Mouse (Mus musculus) WW6 (cell line): ENCODE measurements at regions not wholly inside any gene's neighbourhood (a gene's known extent, or its start where the extent isn't known, plus 50 kb on each side); places are given as distances from the start of the nearest gene placed in this dataset.

Experiments used
- DNase-seq: peaks from one replicate; pipeline ENCODE4 v3.0.0-alpha.2; 2013; ENCODE audit warnings: low read depth, low spot score

GRCm38 (mm10) chr10:12207301-12207700, 661.9 kb downstream of the Utrn start:
- no peak for DNase-seq

- DNase-seq = no peak
Observed at GRCm38 (mm10) chr10:12210181-12210580, 659.0 kb downstream of the Utrn start.

DNA sequence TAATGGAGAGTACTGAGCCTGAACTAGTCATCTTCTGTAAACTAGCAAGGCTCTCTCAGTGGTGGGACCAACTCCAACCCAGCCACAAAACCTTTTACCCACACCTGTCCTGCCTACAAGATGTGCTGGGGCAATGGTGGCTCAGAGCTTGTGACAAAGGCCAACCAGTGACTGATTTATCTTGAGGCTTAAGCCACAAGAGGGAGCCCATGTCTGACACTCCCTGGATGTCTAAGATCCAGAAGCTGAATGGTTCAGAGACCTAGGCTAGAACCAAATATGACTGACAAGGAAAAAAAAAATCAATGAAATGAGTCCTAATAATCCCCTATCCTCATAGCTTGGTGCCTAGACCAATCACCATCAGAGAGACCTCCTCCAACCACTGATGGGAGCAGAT, 650.3 kb downstream of the Utrn start:
- DNase-seq = no peak

- DNase-seq = no peak
Observed at GRCm38 (mm10) chr10:12234141-12234540, 635.0 kb downstream of the Utrn start.

- no peak for DNase-seq
Observed at GRCm38 (mm10) chr10:12248853-12249252, 620.3 kb downstream of the Utrn start.

DNA sequence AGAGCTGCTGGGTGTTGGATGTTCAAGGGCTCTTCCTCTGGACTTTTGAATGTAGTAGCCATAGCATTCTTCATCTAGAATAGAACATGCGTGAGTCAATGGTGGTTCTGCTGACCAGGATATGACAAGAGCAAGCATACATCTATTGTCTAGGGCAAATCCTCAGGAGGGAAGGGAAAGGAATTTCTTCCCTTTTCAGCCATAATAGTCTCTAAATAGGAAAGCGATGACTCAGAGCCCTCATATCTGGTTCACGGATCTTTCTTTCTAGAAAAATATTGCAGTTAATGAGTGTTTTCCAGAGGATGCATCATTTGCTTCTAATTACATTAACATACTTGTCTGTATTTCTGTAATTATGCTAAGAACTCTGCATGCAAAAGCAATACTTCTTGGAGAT, 615.9 kb downstream of the Utrn start:
- DNase-seq = no peak

DNA sequence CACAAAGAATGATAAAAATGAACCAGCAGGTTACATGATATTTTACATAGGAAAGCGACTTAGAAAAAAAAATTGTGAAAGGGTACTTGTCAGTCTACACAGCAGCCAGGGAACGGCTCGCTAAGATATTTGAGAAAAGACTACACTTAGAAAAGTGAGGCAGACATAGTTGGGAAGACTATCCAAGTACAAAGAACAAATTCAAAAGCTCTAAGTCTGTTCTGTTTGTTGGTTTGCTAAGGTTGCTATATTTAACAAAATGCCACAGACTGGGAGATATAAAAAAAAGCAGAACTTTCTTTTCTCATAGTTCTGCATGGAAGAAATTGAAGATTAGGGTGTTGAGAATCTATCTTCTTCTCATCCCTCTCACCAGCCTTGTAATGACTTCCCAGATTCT, 583.5 kb downstream of the Utrn start:
- no peak for DNase-seq

GRCm38 (mm10) chr10:12298887-12299286, 570.3 kb downstream of the Utrn start:
- no peak for DNase-seq

DNA sequence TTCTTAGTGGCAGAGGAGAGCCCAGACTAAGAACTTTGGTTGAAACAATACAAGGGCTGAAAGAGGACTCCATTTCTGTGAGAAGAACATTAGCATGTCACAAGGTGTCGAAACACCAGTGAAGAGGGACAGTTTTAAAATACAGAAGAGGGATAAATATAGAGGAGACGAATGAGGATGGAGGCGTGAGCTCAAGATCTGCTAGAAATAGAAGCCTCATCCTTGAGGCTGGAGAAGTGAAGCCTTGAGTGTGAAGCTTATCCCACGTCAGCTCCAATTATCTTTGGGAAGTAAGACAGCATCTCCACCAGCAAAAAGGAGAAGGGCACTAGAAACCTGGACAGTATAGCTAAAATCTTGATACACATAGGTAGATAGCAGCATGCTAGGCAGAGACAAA, 566.8 kb downstream of the Utrn start:
- DNase-seq = no peak

- no peak for DNase-seq
Observed at GRCm38 (mm10) chr10:12320311-12320710, 548.9 kb downstream of the Utrn start.
